Mouse (Mus musculus): ENCODE measurements at regions not wholly inside any gene's neighbourhood (a gene's known extent, or its start where the extent isn't known, plus 50 kb on each side); places are given as distances from the start of the nearest gene placed in this dataset.

GRCm38 (mm10) chr12:25265560-25266525, 168.9 kb upstream of the Id2 start:
- Histone ChIP-seq H3K36me3 (replicated peaks; ENCODE audit: low read length) (no peaks in the 10 kb centered on the region), H3K27me3 (replicated peaks) (peaks cover 4% of the 10 kb centered on the region), H3K9me3 (no peaks in the 10 kb centered on the region), H3K4me3 (replicated peaks) (no peak overlapping the region), H3K4me1 (peaks cover 69% of the 10 kb centered on the region)
- TF ChIP-seq FLI1 (IDR thresholded peaks at IDR 0.05; ENCODE audit: low read length): no peak

GRCm38 (mm10) chr12:25265066-25265465, 168.1 kb upstream of the Id2 start:
- Histone ChIP-seq H3K27me3 (replicated peaks) (peaks cover 4% of the 10 kb centered on the region), H3K4me1 (peaks cover 62% of the 10 kb centered on the region), H3K9me3 (no peaks in the 10 kb centered on the region), H3K4me3 (replicated peaks) (no peak overlapping the region), H3K36me3 (replicated peaks; ENCODE audit: low read length) (no peaks in the 10 kb centered on the region)
- TF ChIP-seq FLI1 (IDR thresholded peaks at IDR 0.05; ENCODE audit: low read length) (no peak), GATA1 (IDR thresholded peaks at IDR 0.05; ENCODE audit: borderline replicate concordance, low read length) (no peak)

GRCm38 (mm10) chr12:25264408-25264807, 167.5 kb upstream of the Id2 start:
- H3K27me3 ChIP-seq (replicated peaks): peaks cover 4% of the 10 kb centered on the region
- peaks cover 55% of the 10 kb centered on the region for H3K4me1 ChIP-seq
- H3K9me3 ChIP-seq: peaks cover 3% of the 10 kb centered on the region
- no peak overlapping the region for H3K4me3 ChIP-seq (replicated peaks)
- no peak for TF ChIP-seq GATA1 (IDR thresholded peaks at IDR 0.05; ENCODE audit: borderline replicate concordance, low read length)
- peaks cover 2% of the 10 kb centered on the region for H3K36me3 ChIP-seq (replicated peaks; ENCODE audit: low read length)

- Histone ChIP-seq H3K27me3 (replicated peaks) (peaks cover 4% of the 10 kb centered on the region), H3K4me3 (replicated peaks) (no peak overlapping the region), H3K36me3 (replicated peaks; ENCODE audit: low read length) (peaks cover 2% of the 10 kb centered on the region), H3K4me1 (peaks cover 45% of the 10 kb centered on the region), H3K9me3 (peaks cover 8% of the 10 kb centered on the region)
- TF ChIP-seq FLI1 (IDR thresholded peaks at IDR 0.05; ENCODE audit: low read length): no peak
- TF ChIP-seq GATA1 (IDR thresholded peaks at IDR 0.05; ENCODE audit: borderline replicate concordance, low read length): no peak
Measured at GRCm38 (mm10) chr12:25262461-25262860, 165.5 kb upstream of the Id2 start.

- Histone ChIP-seq H3K4me3 (replicated peaks) (no peak overlapping the region), H3K27me3 (replicated peaks) (no peaks in the 10 kb centered on the region), H3K36me3 (replicated peaks; ENCODE audit: low read length) (peaks cover 2% of the 10 kb centered on the region), H3K4me1 (peaks cover 55% of the 10 kb centered on the region), H3K9me3 (peaks cover 8% of the 10 kb centered on the region)
- TF ChIP-seq GATA1 (IDR thresholded peaks at IDR 0.05; ENCODE audit: borderline replicate concordance, low read length): no peak
- TF ChIP-seq FLI1 (IDR thresholded peaks at IDR 0.05; ENCODE audit: low read length): no peak
Measured at GRCm38 (mm10) chr12:25259123-25259522, 162.2 kb upstream of the Id2 start.

GRCm38 (mm10) chr12:25256268-25256667, 159.3 kb upstream of the Id2 start:
- Histone ChIP-seq H3K27me3 (replicated peaks) (no peaks in the 10 kb centered on the region), H3K9me3 (peaks cover 21% of the 10 kb centered on the region)

GRCm38 (mm10) chr12:25254716-25255115, 157.8 kb upstream of the Id2 start:
- Histone ChIP-seq H3K36me3 (replicated peaks; ENCODE audit: low read length) (peaks cover 15% of the 10 kb centered on the region), H3K27me3 (replicated peaks) (no peaks in the 10 kb centered on the region), H3K4me3 (replicated peaks) (no peak overlapping the region), H3K9me3 (peaks cover 21% of the 10 kb centered on the region), H3K4me1 (peaks cover 62% of the 10 kb centered on the region)
- TF ChIP-seq FLI1 (IDR thresholded peaks at IDR 0.05; ENCODE audit: low read length): no peak

More at GRCm38 (mm10) chr12:25256268-25256667, 159.3 kb upstream of the Id2 start:
- Histone ChIP-seq H3K4me3 (replicated peaks) (no peak overlapping the region), H3K4me1 (peaks cover 61% of the 10 kb centered on the region), H3K36me3 (replicated peaks; ENCODE audit: low read length) (peaks cover 15% of the 10 kb centered on the region)
- TF ChIP-seq FLI1 (IDR thresholded peaks at IDR 0.05; ENCODE audit: low read length): no peak
- TF ChIP-seq GATA1 (IDR thresholded peaks at IDR 0.05; ENCODE audit: borderline replicate concordance, low read length): no peak

- Histone ChIP-seq H3K9me3 (peaks cover 13% of the 10 kb centered on the region), H3K4me1 (peaks cover 63% of the 10 kb centered on the region), H3K27me3 (replicated peaks) (peaks cover 4% of the 10 kb centered on the region), H3K36me3 (replicated peaks; ENCODE audit: low read length) (peaks cover 12% of the 10 kb centered on the region), H3K4me3 (replicated peaks) (no peak overlapping the region)
- TF ChIP-seq FLI1 (IDR thresholded peaks at IDR 0.05; ENCODE audit: low read length): no peak
- TF ChIP-seq GATA1 (IDR thresholded peaks at IDR 0.05; ENCODE audit: borderline replicate concordance, low read length): no peak
Measured at GRCm38 (mm10) chr12:25252776-25253510, 156.0 kb upstream of the Id2 start.

GRCm38 (mm10) chr12:25251411-25252171, 154.7 kb upstream of the Id2 start:
- Histone ChIP-seq H3K4me3 (replicated peaks) (no peak overlapping the region), H3K9me3 (peaks cover 13% of the 10 kb centered on the region), H3K4me1 (peaks cover 51% of the 10 kb centered on the region), H3K27me3 (replicated peaks) (peaks cover 5% of the 10 kb centered on the region), H3K36me3 (replicated peaks; ENCODE audit: low read length) (peaks cover 12% of the 10 kb centered on the region)
- TF ChIP-seq FLI1 (IDR thresholded peaks at IDR 0.05; ENCODE audit: low read length) (no peak), GATA1 (IDR thresholded peaks at IDR 0.05; ENCODE audit: borderline replicate concordance, low read length) (no peak)

Data from megakaryocyte, embryonic 14.5 days (primary cell).